Mouse (Mus musculus): ENCODE results near the gene Hrh2.

The Hrh2 gene

DNA sequence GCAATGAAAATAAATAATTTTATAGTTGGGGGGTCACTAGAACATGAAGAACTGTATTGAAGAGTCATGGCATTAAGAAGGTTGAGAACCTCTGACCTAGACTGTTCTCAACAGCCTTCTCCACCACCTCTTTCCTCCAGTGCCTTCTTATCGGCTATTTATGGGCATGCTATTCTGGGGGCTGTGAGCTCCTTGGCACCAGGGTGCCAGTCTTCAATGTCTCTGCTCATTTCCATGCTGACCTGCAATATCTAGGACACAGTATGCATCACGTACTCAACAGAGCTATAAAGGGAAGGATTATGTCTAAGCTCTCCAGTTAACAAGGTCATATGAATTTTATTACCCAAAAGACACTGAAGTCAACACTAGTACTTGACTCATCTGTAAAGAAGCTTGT, 14.6 kb upstream of the Hrh2 start:
- DNase-seq, result no peak

DNA sequence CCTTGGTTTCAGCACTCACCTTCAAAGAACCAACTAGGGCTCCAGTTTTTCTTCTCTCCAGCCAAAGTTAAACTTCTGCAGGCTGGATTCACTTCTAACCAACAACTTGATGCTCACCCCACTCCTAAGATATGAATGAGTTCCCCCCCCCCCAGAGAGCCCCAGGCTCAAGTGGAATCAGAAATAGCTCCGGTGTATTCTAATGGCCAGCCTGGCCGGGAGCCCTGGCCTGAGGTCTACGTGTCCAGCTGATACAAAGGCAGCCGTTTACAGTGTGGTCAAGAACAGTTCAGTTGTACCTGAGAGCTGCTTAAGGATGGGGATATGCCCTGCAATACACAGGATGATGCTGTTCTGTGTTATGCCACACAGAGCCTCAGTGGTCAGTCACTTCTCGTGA, 13.3 kb upstream of the Hrh2 start:
- DNase-seq, result no peak

DNA sequence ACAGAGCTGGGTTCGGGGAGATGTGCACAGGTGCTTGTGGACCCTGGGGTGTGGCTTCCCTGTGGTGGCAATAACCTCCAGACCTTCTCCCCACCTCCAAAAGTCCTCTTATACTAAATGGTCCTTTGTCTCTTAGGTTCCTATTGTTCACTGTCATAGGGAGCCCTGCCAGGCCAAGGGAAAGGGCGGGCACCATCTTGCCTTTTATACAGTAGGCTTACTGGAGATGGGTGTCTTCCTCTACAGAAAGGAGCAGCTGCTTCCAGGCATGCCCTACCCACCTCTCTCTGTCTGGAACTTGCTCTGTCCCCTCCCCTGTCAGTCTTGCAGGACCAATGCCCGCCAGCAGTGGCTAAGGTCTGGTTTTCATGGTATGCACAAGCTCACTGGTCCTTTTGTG, 12.0 kb upstream of the Hrh2 start:
- no peak for DNase-seq

DNA sequence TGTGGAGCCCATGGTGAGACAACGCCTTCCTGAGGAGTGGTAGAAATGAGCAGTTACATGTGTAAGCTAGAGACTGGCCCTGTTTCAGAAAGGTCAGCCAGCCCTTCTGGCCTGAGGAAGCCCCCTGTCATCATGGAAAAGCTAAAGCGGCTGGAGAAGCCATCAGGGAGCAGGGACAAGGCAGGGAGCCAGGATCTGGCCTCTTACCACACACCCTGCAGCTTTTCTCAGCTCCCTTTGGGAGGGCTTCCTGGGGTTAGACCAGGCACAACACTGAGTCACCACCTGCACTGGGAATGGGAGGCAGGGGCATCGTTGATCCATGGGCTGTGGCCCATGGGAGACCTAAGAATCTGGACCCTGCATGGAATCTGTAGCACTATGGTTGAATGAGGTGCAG, 11.5 kb upstream of the Hrh2 start:
- DNase-seq, result no peak

DNA sequence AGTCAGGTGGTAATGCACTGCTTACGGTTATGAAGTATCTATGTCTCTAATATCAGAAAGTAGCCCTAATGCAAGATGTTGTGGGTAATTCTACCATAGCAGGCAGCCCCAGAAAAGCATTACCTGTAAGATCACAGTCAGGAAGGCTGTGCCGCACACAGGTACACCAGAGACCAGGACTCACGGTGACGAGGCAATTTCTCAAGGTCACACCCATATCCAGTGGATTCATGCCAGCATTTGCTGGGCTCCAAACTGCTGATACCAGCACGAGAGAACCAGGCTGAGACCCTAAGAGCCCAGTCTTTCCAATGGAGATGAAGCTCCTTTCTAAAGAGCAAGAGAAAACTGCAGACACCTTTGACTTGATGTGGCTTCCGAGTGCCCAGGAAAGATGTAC, 10.6 kb upstream of the Hrh2 start:
- no peak for DNase-seq

DNA sequence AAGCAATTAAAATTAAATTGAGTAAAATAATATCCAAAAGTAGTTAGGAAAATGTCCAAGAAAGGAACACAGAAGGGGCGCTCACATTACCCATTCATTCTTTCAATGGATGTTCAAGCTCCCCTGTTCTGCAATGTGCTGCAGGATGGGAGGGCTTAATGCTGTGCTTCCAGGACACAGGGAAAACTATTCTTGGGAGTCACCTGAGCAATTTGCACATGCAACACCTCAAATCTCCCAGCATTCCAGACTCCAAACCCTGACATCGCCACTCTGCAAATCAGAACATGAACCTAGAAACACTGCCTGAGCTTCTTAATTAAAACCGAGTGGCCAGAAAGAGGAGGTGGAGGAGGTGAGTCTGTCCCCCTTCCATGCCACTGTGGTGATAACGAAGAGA, 10.0 kb upstream of the Hrh2 start:
- DNase-seq, result no peak

DNA sequence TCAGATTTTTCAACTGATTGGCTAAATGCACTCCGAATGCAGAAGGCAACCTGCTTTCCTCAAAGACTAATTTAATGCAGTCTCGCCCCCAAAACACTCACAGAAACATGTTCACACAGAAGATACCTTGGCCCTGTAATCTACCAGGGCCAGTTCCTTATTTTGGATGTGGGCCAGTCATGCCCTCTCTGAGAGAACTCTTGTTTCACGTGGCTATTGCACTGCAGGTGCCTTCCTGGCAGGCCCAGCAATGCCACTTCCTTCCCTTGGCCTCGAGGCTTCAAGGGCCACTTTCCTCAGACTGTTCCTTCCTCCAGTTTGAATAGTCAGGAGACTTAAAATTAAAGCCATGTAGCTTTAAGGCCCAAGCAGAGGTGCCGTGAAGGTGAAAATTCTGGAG, 5.5 kb upstream of the Hrh2 start:
- no peak for DNase-seq

DNA sequence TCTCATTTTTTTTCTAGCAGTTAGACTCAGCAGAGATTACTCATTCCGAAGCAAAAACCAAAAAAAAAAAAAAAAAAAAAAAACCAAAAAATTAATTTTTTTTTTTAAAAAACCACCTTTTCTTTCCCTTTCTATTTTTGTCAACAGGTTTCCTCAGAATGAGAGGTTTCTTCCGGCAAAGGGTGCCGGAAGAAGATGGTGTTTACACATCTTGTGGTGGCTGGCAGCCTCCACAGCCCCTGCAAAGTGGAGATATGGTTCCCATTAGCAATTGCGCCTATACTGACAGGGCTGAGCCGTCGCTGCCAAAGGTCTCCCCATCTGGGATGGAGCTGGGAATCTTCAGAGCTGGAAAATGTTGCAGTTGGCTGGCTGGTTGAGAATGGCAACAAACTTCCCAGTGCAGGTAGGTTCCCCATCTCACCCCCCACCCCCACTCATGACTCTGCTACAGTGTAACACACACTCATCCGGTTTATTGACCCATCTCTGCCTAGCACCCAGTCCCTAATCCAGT, 3.7 kb upstream of the Hrh2 start:
- DNase-seq, result no peak

DNA sequence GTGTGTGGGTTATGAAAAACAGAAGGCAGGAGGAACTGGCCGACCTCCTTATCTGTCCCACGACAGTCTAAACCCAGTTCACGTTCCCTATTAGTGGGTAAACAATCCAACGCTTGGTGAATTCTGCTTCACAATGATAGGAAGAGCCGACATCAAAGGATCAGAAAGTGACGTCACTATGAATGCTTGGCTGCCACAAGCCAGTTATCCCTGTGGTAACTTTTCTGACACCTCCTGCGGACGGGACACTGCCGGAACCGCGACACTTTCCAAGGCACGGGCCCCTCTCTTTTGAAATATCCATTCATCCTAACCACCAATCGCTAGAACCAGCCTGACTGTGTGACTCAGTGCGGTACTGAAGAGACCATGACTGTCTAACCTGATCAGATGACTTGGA, 2.0 kb upstream of the Hrh2 start:
- DNase-seq, result no peak

DNA sequence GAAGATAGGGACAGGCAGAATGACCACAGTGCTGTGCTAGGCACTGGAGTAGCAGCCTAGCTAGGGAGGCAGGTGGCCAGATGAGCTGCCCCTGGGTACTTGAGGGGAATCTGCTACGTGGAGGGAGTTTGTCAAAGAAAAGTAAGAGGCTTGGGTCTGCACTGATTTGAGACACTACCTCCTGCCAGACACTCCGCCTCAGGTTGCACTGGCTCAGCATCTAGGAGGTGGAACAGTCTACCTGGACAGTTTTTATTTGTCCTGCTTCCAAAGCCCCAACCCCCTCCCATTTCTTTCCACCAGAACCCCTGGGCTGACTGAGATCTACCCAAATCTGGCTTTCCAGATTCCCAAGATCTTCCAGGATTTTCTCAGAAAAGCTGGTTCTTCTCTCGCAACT, 748 bp upstream of the Hrh2 start:
- no peak for DNase-seq

DNA sequence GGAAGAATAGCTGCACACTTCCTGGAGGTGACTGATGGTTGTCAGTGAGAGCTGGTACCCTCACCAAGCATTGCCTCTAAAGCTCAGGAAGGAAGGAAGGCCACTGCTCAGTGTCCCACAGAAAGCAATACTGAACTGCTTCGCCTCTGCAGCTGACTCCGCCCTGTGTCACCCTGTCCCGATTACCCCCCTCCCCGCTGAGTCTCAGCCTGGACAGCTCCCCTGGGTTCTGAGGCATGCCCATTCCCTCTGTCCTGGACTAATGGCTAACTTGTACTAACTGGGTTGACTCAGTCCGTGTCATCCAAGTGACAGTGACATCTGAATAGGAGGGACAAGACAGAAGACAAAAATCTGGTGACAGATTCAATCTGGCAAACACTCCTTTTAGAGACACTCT, 1.7 kb downstream of the Hrh2 start:
- no peak for DNase-seq

DNA sequence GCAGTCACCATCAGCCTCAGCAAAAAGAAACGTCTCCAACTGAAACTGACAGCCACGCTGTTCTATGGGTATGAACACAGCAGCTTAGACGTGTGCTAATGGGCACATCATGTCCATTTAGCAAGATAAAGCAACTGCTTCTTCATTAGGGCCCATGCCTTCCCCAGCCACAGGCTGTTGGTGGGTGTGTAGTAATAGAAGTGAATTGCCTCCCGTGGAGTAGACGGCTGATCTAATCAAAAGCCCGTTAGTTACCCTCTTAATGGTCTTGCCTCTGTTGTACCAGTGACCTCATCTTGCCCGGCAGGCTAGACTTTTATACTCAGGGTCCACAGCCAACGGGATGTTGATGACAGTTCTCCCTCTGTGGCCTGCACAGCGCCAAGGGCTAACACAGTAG, 7.1 kb downstream of the Hrh2 start:
- DNase-seq, result no peak

DNA sequence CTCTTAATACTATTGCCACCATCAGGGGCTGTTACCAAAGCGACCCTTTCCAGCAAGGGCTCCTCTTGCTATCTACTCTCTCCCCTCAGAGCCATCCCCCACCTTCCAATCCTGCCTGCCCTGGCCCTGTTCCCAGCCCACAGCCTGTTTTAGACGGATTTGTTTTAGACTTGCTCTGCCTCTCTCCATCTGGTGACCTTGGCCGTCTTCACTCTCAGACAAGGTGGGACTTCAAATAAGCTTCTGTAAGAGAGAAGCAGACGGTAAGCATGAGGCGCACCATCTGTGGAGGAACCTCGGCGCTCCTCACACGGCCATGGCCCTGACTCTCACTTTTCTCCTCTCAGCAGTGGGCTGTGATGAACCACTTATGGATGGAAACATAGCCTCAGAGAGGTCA, 10.5 kb downstream of the Hrh2 start:
- no peak for DNase-seq

DNA sequence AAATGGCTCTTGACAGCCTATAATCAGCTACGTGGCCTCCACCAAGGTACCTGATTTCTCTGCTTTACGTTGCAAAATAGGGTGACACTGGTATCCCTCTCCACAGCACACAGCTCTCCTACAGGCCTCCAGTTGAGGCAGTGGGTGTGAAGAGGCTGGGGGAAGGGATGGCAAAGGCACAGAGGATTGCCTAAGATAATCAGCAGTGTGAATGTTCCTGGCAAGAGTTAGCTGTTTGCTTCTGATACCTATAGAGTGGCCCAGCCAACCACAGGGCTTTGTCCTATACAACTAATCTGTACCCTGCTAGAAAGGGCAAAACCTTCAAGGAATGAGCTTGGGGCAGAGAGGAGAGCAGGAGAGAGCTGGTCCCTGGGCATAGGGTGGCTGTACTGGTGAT, 11.5 kb downstream of the Hrh2 start:
- no peak for DNase-seq

DNA sequence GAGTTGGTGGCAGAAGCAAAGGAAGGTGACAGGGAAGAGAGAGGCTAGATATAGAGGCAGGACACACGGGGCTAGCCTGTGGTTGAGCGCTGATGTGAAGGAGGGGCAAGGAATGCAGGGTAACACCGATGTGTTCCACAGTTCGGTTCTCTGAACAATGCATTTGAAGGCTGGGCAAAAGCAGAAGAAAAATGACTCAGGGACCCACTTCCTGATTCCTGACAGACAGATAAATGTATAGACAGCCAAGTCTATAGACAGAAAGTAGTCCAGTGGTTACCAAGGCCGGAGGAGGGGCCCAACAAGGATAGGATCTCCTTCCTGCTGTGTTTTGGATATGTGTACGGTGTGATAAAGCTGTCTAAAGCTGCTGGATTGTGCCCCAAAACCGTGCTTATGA, 13.3 kb downstream of the Hrh2 start:
- no peak for DNase-seq

DNA sequence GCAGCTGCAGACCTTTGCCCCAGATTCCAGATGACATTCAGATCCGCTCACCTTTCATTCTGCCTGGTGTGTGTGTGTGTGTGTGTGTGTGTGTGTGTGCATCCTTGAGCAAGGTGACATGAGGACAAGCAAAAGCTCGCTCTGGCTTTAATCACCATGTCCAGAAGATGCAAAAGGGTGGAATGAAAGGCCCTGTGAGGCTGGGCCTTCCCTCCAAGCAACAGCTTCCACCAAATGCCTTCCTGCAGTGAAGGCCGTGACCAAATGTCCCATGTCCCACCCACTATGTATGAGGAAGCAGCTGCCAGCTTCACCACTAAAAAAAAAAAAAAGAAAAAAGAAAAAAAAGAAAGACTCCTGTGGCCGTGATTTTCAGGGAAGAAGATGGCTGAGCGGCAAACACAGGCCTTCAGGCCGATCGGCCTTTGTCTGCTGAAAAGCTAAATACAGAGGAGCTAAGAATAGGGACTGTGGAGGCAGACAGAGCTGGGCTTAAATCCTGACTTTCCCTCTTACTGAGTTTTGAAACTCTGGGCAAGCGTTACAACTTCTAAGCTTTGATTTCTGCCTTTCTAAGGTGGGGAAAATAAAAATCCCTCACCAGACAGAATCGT, 14.3 kb downstream of the Hrh2 start:
- no peak for DNase-seq

DNA sequence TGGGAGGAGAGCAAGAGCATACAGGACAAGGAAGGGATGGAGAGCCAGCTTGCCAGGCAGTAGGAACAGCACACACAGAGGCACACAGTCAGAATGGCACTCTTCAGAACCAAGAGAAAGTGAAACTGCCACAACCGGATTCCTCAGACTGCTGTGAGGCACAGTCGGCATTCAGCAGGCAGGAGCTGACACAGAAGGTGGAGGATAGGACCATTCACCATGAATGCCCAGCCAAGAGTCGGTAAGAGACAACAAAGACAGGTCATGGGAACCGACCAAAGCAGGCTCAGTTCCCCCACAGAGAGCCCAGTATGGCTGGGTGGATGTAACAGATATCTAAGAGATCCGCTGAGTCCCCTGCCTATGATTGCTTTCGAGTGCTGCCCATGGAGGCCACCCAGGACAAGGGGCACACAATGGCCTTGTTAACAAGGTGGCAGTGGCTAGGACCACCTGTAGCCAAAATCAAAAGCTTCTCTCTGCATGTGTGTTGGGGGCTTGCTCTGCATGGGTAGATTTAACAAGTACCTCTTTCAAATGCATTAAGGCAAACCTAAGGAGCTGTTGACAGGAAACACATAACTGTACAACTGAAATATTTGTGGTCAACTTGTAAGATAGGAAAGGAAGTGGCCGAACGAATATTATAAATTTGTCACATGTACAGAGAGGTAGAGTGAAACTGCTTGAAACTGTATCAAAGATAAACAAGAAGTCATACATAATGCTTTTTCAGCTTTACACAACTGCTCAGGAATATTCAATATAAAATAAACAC, 17.7 kb downstream of the Hrh2 start:
- peak; percentile 65 to 67 for DNase-seq

DNA sequence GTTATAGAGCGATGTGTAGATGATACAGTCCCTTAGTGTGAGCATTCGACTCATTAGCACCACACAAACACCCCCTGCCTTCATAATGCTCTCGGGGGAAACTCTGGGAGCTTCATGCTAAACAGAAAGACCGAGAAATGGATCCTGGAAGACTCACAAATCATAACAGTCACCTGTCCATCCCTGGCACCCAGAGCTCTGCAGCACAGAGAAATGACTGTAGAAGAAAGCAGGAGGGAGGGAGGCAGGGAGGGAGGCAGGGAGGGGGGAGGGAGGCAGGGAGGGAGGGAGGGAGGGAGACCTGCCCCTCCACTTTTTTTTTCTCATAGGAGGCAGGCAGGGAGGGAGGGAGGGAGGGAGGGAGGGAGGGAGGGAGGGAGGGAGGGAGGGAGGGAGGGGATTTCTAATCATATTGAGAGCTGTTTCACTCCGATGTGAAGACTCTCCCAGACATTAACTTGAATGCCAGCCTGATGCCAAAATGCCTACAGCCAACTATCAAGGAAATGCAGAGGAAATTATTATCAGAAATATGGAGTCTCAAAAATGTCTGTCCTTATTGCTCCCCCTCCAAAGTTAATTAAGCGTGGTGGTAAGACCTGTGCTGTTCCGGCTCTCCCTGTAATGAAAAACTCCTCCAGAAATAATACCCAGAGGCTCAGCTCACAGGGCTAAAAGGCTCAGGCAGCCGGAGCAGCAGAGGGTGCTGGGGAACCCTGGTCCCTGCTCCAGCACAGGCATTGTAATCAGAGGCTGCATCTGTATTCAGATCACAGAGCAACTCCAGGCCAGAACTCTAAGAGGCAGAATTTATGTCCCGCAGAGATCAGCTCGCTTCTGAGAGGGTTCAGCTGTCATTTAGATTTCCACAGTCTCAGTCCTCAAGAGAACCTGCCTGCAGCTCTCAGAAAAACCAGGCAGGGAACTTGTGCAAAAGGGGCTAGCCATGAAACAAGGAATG, 19.9 kb downstream of the Hrh2 start:
- DNase-seq, result no peak

DNA sequence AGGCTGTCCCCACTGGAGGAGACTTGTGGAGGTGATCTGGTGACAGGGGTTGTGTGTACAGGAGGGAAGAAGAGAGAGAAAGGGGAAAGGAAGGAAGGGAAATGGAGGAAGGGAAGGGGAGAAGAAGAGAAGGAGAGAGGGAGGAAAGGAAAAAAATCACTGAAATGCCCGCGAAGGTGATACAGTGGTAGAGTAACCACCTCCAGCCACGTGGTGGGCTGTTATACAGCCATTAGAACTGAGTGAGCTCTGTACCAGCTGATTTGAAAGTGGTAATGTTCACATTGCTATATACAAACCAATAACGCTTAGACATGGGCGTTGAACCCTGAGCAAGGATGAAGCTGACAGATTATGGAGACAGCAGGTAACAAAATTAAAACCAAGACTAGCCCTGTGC, 20.6 kb downstream of the Hrh2 start:
- no peak for DNase-seq

DNA sequence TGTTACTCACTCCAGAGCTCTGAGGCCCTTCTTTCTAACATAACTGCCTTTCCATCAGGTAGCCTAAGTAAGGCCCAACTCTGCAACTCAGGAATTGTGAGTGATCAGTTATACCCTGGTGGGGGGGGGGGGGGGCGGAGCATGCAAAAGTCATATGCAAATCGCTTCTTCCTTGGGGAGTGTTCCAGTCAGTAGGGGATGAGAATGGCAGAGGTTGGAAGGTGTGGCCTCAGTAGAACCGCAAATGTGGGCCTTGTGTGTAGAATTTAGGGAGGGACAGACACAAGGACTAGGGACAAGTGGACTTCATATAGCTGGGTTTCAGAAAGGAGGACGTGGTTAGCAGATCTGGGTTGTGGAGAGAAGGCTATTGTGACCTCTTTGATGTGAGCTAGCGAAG, 23.3 kb downstream of the Hrh2 start:
- DNase-seq, result no peak

DNA sequence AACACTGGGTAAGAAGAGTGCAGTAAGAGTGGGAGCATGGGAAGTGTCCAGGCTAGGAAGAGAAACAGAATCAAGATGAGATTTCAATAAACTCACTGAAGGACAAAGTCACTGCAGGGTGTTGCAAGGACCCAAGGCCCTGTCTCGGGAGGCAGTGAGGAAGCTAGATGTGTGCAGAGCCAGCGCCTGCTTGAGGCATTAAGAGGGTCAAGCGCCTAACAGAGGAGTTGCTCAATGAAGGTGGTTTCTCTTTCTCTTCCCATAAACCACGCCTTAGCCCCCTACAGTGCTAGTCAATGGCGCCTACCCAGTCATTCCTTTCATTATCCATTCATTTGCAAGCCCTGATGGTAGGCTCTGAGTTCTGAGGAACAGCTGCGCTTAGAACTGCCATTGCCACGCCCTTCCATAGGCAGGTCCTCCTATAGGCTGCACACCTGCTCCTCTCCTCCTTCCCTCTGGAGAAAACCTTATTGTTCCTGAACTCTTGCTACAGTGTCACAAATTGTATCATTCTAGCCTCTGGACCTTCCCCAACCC, 23.9 kb downstream of the Hrh2 start:
- no peak for DNase-seq

DNA sequence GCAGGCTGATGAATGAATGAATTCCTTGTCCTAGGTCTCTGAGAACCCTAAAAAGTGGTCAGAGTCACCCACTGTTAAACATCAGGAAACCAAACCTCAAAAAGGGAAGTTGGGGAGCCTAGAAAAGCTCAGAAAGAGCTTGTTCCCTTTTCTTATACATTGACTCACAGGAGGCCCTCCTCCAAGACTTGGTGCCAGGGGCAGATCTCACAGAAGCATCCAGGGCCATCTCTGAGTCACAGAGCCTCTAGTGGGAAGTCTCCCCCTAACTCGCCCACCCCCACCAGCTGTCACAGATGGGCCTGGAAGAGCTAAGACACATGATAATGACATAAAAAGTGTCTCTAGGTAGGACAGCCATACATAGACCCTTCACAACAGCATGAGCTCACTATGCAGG, 26.4 kb downstream of the Hrh2 start:
- DNase-seq, result peak; percentile 73 to 80

DNA sequence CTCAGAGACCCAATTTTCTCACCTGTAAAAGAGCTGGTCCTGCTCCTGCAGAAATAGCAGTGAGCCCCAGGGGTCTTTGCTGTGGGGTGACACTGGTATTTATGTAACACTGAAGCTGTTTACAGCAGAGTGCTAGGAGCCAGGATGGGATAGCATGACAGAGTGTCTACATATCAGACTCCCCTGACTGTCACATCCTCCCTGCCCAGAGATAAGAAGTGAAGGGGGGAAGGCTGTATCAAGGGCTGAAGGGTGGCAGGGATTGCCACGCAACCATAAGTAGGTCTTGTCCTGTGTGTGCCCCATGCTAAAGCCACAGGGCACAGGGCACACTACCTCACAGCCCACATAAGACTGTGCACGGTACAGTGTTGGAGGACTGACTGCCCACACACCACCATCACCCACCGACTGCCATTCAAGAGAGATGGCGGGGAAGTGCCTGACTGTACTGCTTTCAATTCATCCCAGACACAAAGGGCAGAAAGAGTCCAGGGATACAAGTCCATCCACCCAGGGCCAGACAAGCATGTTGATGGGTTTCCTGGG, 29.8 kb downstream of the Hrh2 start:
- DNase-seq, result no peak

Data from B cell, adult 2 months (primary cell).